Mouse (Mus musculus) brain, embryonic 14.5 days (tissue): ENCODE measurements around the gene Akt3.

Experiments
- CTCF ChIP-seq: fragments of 200-500 bp; IDR thresholded peaks from 2 replicates; pipeline ENCODE4 v1.5.1; 2012; ENCODE audit warnings: inconsistent platforms, mild to moderate bottlenecking, moderate library complexity, borderline replicate concordance; ENCODE audit not compliant: insufficient read depth, insufficient read length; ENCODE audit errors: extremely low read depth
- POLR2A ChIP-seq: fragments of 200-500 bp; IDR thresholded peaks from 2 replicates; pipeline ENCODE4 v1.6.1; 2012; ENCODE audit warnings: mild to moderate bottlenecking, inconsistent platforms, borderline replicate concordance; ENCODE audit not compliant: poor library complexity, insufficient read depth, insufficient read length, severe bottlenecking; ENCODE audit errors: extremely low read depth

DNA sequence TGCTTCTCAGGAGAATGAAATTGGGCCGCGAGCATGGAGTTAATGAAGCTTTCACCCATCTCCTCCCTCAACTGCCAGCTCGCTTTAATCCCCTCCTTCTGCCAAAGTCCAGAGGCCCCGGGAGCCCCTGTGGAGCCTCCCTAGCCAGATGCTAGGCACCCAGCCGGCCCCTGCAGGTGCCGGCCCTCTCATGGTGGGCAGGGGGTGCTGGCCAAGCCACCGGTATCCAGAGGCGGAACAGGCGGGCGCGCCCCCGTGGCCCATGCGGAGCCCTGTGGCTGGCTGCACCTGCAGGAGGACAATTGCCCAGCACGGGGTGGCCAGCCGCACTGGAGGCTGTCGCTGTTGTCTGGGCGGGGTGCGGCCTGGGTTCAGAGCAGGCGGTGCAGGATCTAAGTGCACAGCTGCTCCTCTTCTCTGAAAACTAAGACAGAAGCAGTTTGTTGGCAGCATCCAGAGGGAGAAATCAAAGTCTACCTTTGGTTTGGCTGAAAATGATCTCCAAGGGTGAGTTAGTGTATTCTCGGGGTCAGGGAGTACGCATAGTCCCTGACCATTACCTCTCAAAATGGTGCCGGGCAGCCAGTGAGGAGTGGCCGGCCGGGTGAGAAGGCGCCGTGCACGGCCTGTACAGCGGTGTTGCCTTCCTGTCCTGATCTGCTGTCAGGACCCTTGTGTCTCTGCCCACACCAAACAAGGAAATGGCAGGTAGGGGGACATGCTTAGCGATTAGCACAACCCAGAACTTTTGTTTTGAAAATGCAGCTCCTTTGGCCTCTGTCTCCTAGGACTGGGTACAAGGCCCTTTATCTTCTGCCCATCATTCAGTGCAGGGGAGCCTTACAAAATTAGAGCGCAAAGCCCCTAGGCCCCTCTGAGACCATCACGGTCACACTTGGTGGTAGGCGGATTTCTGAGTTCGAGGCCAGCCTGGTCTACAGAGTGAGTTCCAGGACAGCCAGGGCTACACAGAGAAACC, 260.0 kb downstream of the Akt3 start:
- TF ChIP-seq CTCF: no peak
- TF ChIP-seq POLR2A: no peak
